Mouse (Mus musculus) MEL (cell line): ENCODE measurements around the gene Clcn6.

Source experiments
- CHD2 ChIP-seq: IDR thresholded peaks from 2 replicates; pipeline ENCODE4 v1.6.1; 2011; ENCODE audit warnings: low read length, improper control_type of control experiment
- CTCF ChIP-seq, 3 experiments: IDR thresholded peaks in 2 of 3; conservative IDR thresholded peaks in 1 of 3; 2 replicates each; pipeline ENCODE4 v1.5.1; 2011 to 2012; ENCODE audit warnings: low read length in 3 of 3, low read depth in 2 of 3, mild to moderate bottlenecking in 2 of 3, improper control_type of control experiment in 1 of 3, inconsistent platforms in 1 of 3, mixed read lengths in 1 of 3, moderate library complexity in 1 of 3; ENCODE audit not compliant: control insufficient read depth in 1 of 3, insufficient read depth in 1 of 3, poor library complexity in 1 of 3, severe bottlenecking in 1 of 3
- GABPA ChIP-seq: IDR thresholded peaks from 2 replicates; pipeline ENCODE4 v1.6.1; 2012; ENCODE audit warnings: low read depth, mild to moderate bottlenecking, inconsistent platforms, low read length, improper control_type of control experiment, moderate library complexity
- GATA1 ChIP-seq: IDR thresholded peaks from 2 replicates; pipeline ENCODE4 v1.6.1; 2011; ENCODE audit warnings: low read depth, low read length, improper control_type of control experiment
- MAFK ChIP-seq: IDR thresholded peaks from 2 replicates; pipeline ENCODE4 v1.6.1; 2011; ENCODE audit warnings: low read depth, mild to moderate bottlenecking, low read length, improper control_type of control experiment, borderline replicate concordance
- MAX ChIP-seq: IDR thresholded peaks from 2 replicates; pipeline ENCODE4 v1.6.1; 2011; ENCODE audit warnings: low read length, improper control_type of control experiment
- POLR2A ChIP-seq, 2 experiments: IDR thresholded peaks; 2 replicates each; pipeline ENCODE4 v1.6.1; 2011 to 2012; ENCODE audit warnings: low read length in 2 of 2, mild to moderate bottlenecking in 2 of 2, control low read depth in 1 of 2, improper control_type of control experiment in 1 of 2, low read depth in 1 of 2, moderate library complexity in 1 of 2; ENCODE audit not compliant: control insufficient read depth in 1 of 2, insufficient read depth in 1 of 2, poor library complexity in 1 of 2
- POLR2AphosphoS2 ChIP-seq: IDR thresholded peaks from 2 replicates; pipeline ENCODE4 v1.6.1; 2011; ENCODE audit warnings: low read length, improper control_type of control experiment
- SMC3 ChIP-seq: IDR thresholded peaks from 2 replicates; pipeline ENCODE4 v1.6.1; 2011; ENCODE audit warnings: low read depth, low read length, improper control_type of control experiment
- ZMIZ1 ChIP-seq: IDR thresholded peaks from 2 replicates; pipeline ENCODE4 v1.6.1; 2012; ENCODE audit warnings: low read depth, mild to moderate bottlenecking, inconsistent platforms, low read length, improper control_type of control experiment, moderate library complexity

DNA sequence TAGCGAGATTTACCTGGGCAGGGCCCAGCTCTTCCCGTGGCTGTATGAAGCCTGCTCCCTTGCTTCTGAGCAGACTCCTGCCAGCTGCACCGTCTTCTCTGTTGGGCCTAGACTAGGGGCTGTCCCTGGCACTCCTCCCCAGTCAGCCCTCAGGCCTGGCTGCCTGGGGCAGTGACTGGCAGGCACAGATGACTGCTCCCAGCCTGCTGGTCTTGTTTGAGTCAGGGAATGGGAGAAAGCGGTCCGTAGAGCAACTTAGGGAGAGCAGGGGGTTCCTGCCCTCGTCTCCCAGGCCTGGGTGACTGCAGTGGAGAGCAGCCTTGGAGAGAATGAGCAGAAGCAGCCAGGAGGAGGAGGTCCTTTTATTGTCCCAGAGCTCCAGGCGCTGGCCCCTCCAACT, 17.6 kb upstream of the Clcn6 start:
- no peak for TF ChIP-seq CTCF (IDR thresholded peaks at IDR 0.05 in 2 of 3, conservative IDR thresholded peaks at IDR 0.05 in 1 of 3; ENCODE audit: control insufficient read depth in 1 of 3, insufficient read depth in 1 of 3, low read depth in 2 of 3, low read length in 3 of 3, poor library complexity in 1 of 3, severe bottlenecking in 1 of 3)
- no peak for TF ChIP-seq POLR2A (IDR thresholded peaks at IDR 0.05; ENCODE audit: control insufficient read depth in 1 of 2, insufficient read depth in 1 of 2, low read depth in 1 of 2, low read length in 2 of 2, poor library complexity in 1 of 2)
- no peak for TF ChIP-seq MAFK
- no peak for TF ChIP-seq CHD2
- TF ChIP-seq GATA1, result no peak
- TF ChIP-seq POLR2AphosphoS2, result no peak
- TF ChIP-seq GABPA, result no peak
- TF ChIP-seq MAX, result no peak
- no peak for TF ChIP-seq ZMIZ1
- TF ChIP-seq SMC3, result no peak
